Mouse (Mus musculus) midbrain, embryonic 11.5 days (tissue): Measurements from ENCODE around the gene Tbx10. TPM values are rescaled to one million over a fixed set of nuclear protein-coding genes. Genes with fewer than 3 reads are reported as not detected.

Experiments used
- ATAC-seq: fragments of 200-750 bp; cut with Nextera tagmentation; 2 replicates; pipeline ENCODE4 v1.8.0; 2017; ENCODE audit warnings: moderate TSS enrichment, moderate library complexity; ENCODE audit not compliant: low FRiP score
- DNase-seq: peaks from one replicate; pipeline ENCODE4 v3.0.0; 2015; ENCODE audit warnings: low spot score; ENCODE audit errors: missing footprints
- H3K27ac ChIP-seq: fragments of 300-500 bp; sonication (generic); 2 replicates; pipeline ENCODE4 v1.5.1; 2014; ENCODE audit warnings: low read depth, low read length
- H3K27me3 ChIP-seq: fragments of 300-500 bp; sonication (generic); 2 replicates; pipeline ENCODE4 v1.6.1; 2014; ENCODE audit warnings: mild to moderate bottlenecking, low read length, moderate library complexity, mixed read lengths; ENCODE audit not compliant: control insufficient read depth, insufficient read depth
- H3K36me3 ChIP-seq: fragments of 300-500 bp; sonication (generic); 2 replicates; pipeline ENCODE4 v1.6.1; 2014; ENCODE audit warnings: mild to moderate bottlenecking, low read length, moderate library complexity, mixed read lengths; ENCODE audit not compliant: control insufficient read depth, insufficient read depth
- H3K4me1 ChIP-seq: fragments of 300-500 bp; sonication (generic); 2 replicates; pipeline ENCODE4 v1.6.1; 2014; ENCODE audit warnings: low read length; ENCODE audit not compliant: control insufficient read depth, insufficient read depth
- H3K4me2 ChIP-seq: fragments of 300-500 bp; sonication (generic); 2 replicates; pipeline ENCODE4 v1.6.1; 2014; ENCODE audit warnings: mild to moderate bottlenecking, moderate library complexity
- H3K4me3 ChIP-seq: fragments of 300-500 bp; sonication (generic); 2 replicates; pipeline ENCODE4 v1.5.1; 2014; ENCODE audit warnings: low read depth, low read length
- H3K9ac ChIP-seq: fragments of 300-500 bp; sonication (generic); 2 replicates; pipeline ENCODE4 v1.6.1; 2014; ENCODE audit warnings: low read length
- H3K9me3 ChIP-seq: fragments of 300-500 bp; sonication (generic); 2 replicates; pipeline ENCODE4 v1.6.1; 2016; ENCODE audit warnings: low read length; ENCODE audit not compliant: control insufficient read depth
- WGBS: fragments of 180-500 bp; shearing (Covaris S2); extraction: QIAGEN DNeasy Blood & Tissue Kit; methylation state at CpG from one replicate; pipeline ENCODE4 v1.1.7; 2014; 5-methylcytosine and 5-hydroxymethylcytosine counted together
- polyA plus RNA-seq: library from polyadenylated mRNA; unstranded; fragments of >200 nt; fragmentation: Nextera tagmentation; extraction: Ambion mirVana; gene quantifications from 2 replicates; pipeline ENCODE4 v1.2.1, GENCODE M21; 2014

The Tbx10 gene
- polyA plus RNA-seq, 1 experiment from 2014 or later, result not detected

- H3K27me3 ChIP-seq, result peaks cover 3% of the 10 kb centered on the region; the same call in 1 of the 2 replicates
- no peak overlapping the region for H3K4me2 ChIP-seq
- no peak overlapping the region for H3K4me3 ChIP-seq
- WGBS, result 80% methylated on average over 12 of the region's 12 CpGs
- no peaks in the 10 kb centered on the region for H3K9me3 ChIP-seq
- H3K4me1 ChIP-seq, result peaks cover 13% of the 10 kb centered on the region
- H3K27ac ChIP-seq, result no peak overlapping the region
- no peak for DNase-seq
- H3K36me3 ChIP-seq, result peaks cover 10% of the 10 kb centered on the region
- ATAC-seq, result no peak
- no peak overlapping the region for H3K9ac ChIP-seq
Observed at GRCm38 (mm10) chr19:4003641-4004040, 11.1 kb downstream of the Tbx10 start.

- H3K9me3 ChIP-seq, result no peaks in the 10 kb centered on the region
- no peak overlapping the region for H3K4me3 ChIP-seq
- H3K4me2 ChIP-seq, result no peak overlapping the region
- no peak overlapping the region for H3K27ac ChIP-seq
- peaks cover 16% of the 10 kb centered on the region for H3K36me3 ChIP-seq
- peaks cover under 1% of the 10 kb centered on the region; the same call in 1 of the 2 replicates for H3K27me3 ChIP-seq
- DNase-seq (no peak), ATAC-seq (no peak)
- 84% methylated on average over 15 of the region's 15 CpGs for WGBS
- H3K4me1 ChIP-seq, result peaks cover 13% of the 10 kb centered on the region
- no peak overlapping the region for H3K9ac ChIP-seq
Observed at GRCm38 (mm10) chr19:4004331-4004730, 11.8 kb downstream of the Tbx10 start.

- peaks cover 11% of the 10 kb centered on the region for H3K4me1 ChIP-seq
- H3K4me3 ChIP-seq, result no peak overlapping the region
- H3K27me3 ChIP-seq, result no peaks in the 10 kb centered on the region
- DNase-seq, result peak; percentile 59
- no peak overlapping the region for H3K4me2 ChIP-seq
- H3K27ac ChIP-seq, result no peak overlapping the region
- no peak overlapping the region for H3K9ac ChIP-seq
- 86% methylated on average over 9 of the region's 9 CpGs for WGBS
- no peak for ATAC-seq
- H3K36me3 ChIP-seq, result peaks cover 16% of the 10 kb centered on the region
- no peaks in the 10 kb centered on the region for H3K9me3 ChIP-seq
Observed at GRCm38 (mm10) chr19:4005091-4005490, 12.5 kb downstream of the Tbx10 start.

- no peak overlapping the region for H3K4me2 ChIP-seq
- no peak overlapping the region for H3K27ac ChIP-seq
- WGBS, result 92% methylated on average over 8 of the region's 8 CpGs
- DNase-seq, result no peak
- no peak for ATAC-seq
- no peaks in the 10 kb centered on the region for H3K27me3 ChIP-seq
- no peaks in the 10 kb centered on the region for H3K9me3 ChIP-seq
- no peak overlapping the region for H3K9ac ChIP-seq
- no peak overlapping the region for H3K4me3 ChIP-seq
- peaks cover 17% of the 10 kb centered on the region for H3K36me3 ChIP-seq
- H3K4me1 ChIP-seq, result peaks cover 8% of the 10 kb centered on the region
Observed at GRCm38 (mm10) chr19:4005971-4006370, 13.4 kb downstream of the Tbx10 start.

- no peak for ATAC-seq
- H3K4me2 ChIP-seq, result no peak overlapping the region
- no peak overlapping the region for H3K27ac ChIP-seq
- peaks cover 17% of the 10 kb centered on the region for H3K36me3 ChIP-seq
- H3K4me1 ChIP-seq, result peaks cover 8% of the 10 kb centered on the region; the same call in 1 of the 2 replicates
- 93% methylated on average over 5 of the region's 5 CpGs for WGBS
- H3K9me3 ChIP-seq, result no peaks in the 10 kb centered on the region
- peak; percentile 64 for DNase-seq
- H3K27me3 ChIP-seq, result no peaks in the 10 kb centered on the region
- no peak overlapping the region for H3K9ac ChIP-seq
- no peak overlapping the region for H3K4me3 ChIP-seq
Observed at GRCm38 (mm10) chr19:4011086-4011485, 18.5 kb downstream of the Tbx10 start.

- DNase-seq (peak; percentile 99), ATAC-seq (peak; percentile 100)
- Histone ChIP-seq H3K9me3 (no peaks in the 10 kb centered on the region), H3K4me1 (peaks cover 8% of the 10 kb centered on the region; the same call in 1 of the 2 replicates), H3K4me3 (peak within 1 kb of the TSS; percentile 47), H3K27me3 (no peaks in the 10 kb centered on the region), H3K27ac (no peak within 1 kb of the TSS), H3K36me3 (peaks cover 13% of the 10 kb centered on the region), H3K9ac (peak within 1 kb of the TSS; percentile 52; the same call in 1 of the 2 replicates), H3K4me2 (peak within 1 kb of the TSS; percentile 60)
- WGBS, result 1% methylated on average over 45 of the region's 45 CpGs
Observed at GRCm38 (mm10) chr19:4012432-4013022, 20.0 kb downstream of the Tbx10 start, which contains the start of gene Ndufv1. Ndufv1 (minus strand) TSS chr19:4012806.

- H3K27ac ChIP-seq, result no peak overlapping the region
- H3K4me1 ChIP-seq, result peaks cover 8% of the 10 kb centered on the region; the same call in 1 of the 2 replicates
- no peaks in the 10 kb centered on the region for H3K9me3 ChIP-seq
- WGBS, result 22% methylated on average over 9 of the region's 9 CpGs
- H3K9ac ChIP-seq, result peak overlapping the region; percentile 52; the same call in 1 of the 2 replicates
- no peaks in the 10 kb centered on the region for H3K27me3 ChIP-seq
- peak overlapping the region; percentile 43 for H3K4me2 ChIP-seq
- ATAC-seq, result no peak
- peaks cover 10% of the 10 kb centered on the region for H3K36me3 ChIP-seq
- H3K4me3 ChIP-seq, result peak overlapping the region; percentile 47
- no peak for DNase-seq
Observed at GRCm38 (mm10) chr19:4013066-4013465, 20.5 kb downstream of the Tbx10 start.

GRCm38 (mm10) chr19:4014802-4015201 is 22.2 kb downstream of the Tbx10 start:
- no peak for ATAC-seq
- Histone ChIP-seq H3K4me2 (no peak overlapping the region), H3K4me1 (peaks cover 8% of the 10 kb centered on the region; the same call in 1 of the 2 replicates), H3K9ac (no peak overlapping the region), H3K27ac (no peak overlapping the region), H3K4me3 (no peak overlapping the region), H3K36me3 (0 out of 2 replicates have a peak, but pooled peaks cover 3% of the 10 kb centered on the region), H3K27me3 (no peaks in the 10 kb centered on the region), H3K9me3 (no peaks in the 10 kb centered on the region)
- DNase-seq, result no peak

GRCm38 (mm10) chr19:4015635-4016034 is 23.1 kb downstream of the Tbx10 start:
- no peak for ATAC-seq
- H3K4me1 ChIP-seq, result peaks cover 8% of the 10 kb centered on the region; the same call in 1 of the 2 replicates

More at GRCm38 (mm10) chr19:4015635-4016034, 23.1 kb downstream of the Tbx10 start:
- no peak for DNase-seq
- WGBS, result 62% methylated on average over 5 of the region's 5 CpGs
- Histone ChIP-seq H3K9me3 (no peaks in the 10 kb centered on the region), H3K27me3 (no peaks in the 10 kb centered on the region), H3K27ac (no peak overlapping the region), H3K36me3 (0 out of 2 replicates have a peak, but pooled peaks cover 3% of the 10 kb centered on the region), H3K4me3 (no peak overlapping the region), H3K4me2 (no peak overlapping the region), H3K9ac (no peak overlapping the region)
